Mouse (Mus musculus) G1E-ER4 (cell line): ENCODE data around the gene Itm2c. TPM values are rescaled to one million over a fixed set of nuclear protein-coding genes. Genes with fewer than 3 reads are reported as not detected.

Experiments used
- GATA1 ChIP-seq: IDR thresholded peaks from one replicate; pipeline ENCODE4 v1.8.0; 2012; ENCODE audit warnings: low read length, inconsistent platforms
- polyA plus RNA-seq: library from polyadenylated mRNA; stranded (reverse); fragments of >175 nt; gene quantifications from 2 replicates; pipeline ENCODE4 v1.2.3, GENCODE M21; 2012

Gene Itm2c
- polyA plus RNA-seq, 1 experiment, result 71.2 TPM

- no peak for TF ChIP-seq GATA1
Observed at GRCm38 (mm10) chr1:85949085-85949684, 55.1 kb downstream of the Itm2c start.

GRCm38 (mm10) chr1:85955150-85955549 is 61.1 kb downstream of the Itm2c start:
- TF ChIP-seq GATA1, result no peak

GRCm38 (mm10) chr1:85957290-85957689 is 63.2 kb downstream of the Itm2c start:
- no peak for TF ChIP-seq GATA1

DNA sequence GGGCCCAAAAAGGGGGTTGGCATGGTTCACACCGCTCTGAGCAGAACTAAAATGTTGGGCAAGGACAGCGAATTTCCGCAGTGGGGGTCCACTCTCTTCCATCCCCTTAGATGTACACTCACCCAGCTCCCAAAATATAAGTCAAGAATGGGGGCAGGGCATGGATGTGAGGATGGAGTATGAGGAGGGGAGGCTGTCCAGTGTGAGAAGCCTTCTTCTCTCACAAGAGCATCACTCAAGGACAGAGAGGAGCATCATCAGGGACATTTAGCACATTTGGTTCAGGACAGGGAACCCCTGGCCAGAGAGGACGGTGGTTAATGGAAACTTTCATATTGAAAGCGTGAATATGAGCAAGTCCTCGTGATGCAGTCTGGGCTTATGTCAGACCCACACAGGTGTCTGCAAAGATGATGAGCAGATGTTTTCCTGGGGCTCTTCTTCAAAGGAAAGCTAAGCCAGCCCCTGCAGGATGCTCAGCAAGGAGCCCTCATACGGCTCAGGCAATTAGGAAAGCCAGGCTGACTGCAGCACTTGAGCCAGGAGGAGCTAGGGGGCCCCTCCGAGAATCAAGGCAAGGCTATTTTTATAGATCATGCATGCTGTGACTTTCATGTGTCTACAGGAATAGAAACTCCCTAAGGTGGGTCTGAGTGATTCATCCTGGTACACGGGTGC is 64.0 kb downstream of the Itm2c start:
- no peak for TF ChIP-seq GATA1

Other genes with a start within 250 kb of the Itm2c start
- not detected in 2 replicates for gene Sp100, start 244.3 kb upstream of the Itm2c start, polyA plus RNA-seq
- 0.08 TPM in 1 of 2 replicates, not detected in the other for gene A630001G21Rik, start 115.6 kb upstream of the Itm2c start, polyA plus RNA-seq
- gene Cab39, start 100.8 kb upstream of the Itm2c start, polyA plus RNA-seq, result 34.8 and 51.3 TPM in 2 replicates
- gene 4933407L21Rik, start 34.2 kb downstream of the Itm2c start, polyA plus RNA-seq, result not detected in 2 replicates
- gene Gpr55, start 66.7 kb downstream of the Itm2c start, polyA plus RNA-seq, result not detected in 2 replicates
- not detected in 2 replicates for gene Spata3, start 122.5 kb downstream of the Itm2c start, polyA plus RNA-seq
- not detected in 2 replicates for gene 2810459M11Rik, start 151.6 kb downstream of the Itm2c start, polyA plus RNA-seq
- 30.6 and 45.0 TPM in 2 replicates for gene Psmd1, start 170.1 kb downstream of the Itm2c start, polyA plus RNA-seq
- not detected in 2 replicates for gene Htr2b, start 217.7 kb downstream of the Itm2c start, polyA plus RNA-seq
- 8.6 and 12.9 TPM in 2 replicates for gene Gm21972, start 239.4 kb downstream of the Itm2c start, polyA plus RNA-seq